Mouse (Mus musculus) G1E (cell line): ENCODE data around the gene Gkap1.

Source experiments
- CTCF ChIP-seq: IDR thresholded peaks from 2 replicates; pipeline ENCODE4 v1.5.1; 2012; ENCODE audit warnings: low read depth, low read length, inconsistent platforms, mixed read lengths
- GATA1 ChIP-seq: IDR thresholded peaks from 2 replicates; pipeline ENCODE4 v1.6.1; 2012; ENCODE audit warnings: borderline replicate concordance, low read length, inconsistent platforms, mixed read lengths
- GATA2 ChIP-seq: IDR thresholded peaks from 2 replicates; pipeline ENCODE4 v1.6.1; 2012; ENCODE audit warnings: low read depth, low read length, inconsistent platforms, borderline replicate concordance
- POLR2AphosphoS5 ChIP-seq: IDR thresholded peaks from 2 replicates; pipeline ENCODE4 v1.6.1; 2012; ENCODE audit warnings: low read depth, low read length, inconsistent platforms; ENCODE audit not compliant: insufficient replicate concordance
- TAL1 ChIP-seq: conservative IDR thresholded peaks from 2 replicates; pipeline ENCODE4 v1.6.1; 2012; ENCODE audit warnings: low read depth, low read length, inconsistent platforms, mixed read lengths

DNA sequence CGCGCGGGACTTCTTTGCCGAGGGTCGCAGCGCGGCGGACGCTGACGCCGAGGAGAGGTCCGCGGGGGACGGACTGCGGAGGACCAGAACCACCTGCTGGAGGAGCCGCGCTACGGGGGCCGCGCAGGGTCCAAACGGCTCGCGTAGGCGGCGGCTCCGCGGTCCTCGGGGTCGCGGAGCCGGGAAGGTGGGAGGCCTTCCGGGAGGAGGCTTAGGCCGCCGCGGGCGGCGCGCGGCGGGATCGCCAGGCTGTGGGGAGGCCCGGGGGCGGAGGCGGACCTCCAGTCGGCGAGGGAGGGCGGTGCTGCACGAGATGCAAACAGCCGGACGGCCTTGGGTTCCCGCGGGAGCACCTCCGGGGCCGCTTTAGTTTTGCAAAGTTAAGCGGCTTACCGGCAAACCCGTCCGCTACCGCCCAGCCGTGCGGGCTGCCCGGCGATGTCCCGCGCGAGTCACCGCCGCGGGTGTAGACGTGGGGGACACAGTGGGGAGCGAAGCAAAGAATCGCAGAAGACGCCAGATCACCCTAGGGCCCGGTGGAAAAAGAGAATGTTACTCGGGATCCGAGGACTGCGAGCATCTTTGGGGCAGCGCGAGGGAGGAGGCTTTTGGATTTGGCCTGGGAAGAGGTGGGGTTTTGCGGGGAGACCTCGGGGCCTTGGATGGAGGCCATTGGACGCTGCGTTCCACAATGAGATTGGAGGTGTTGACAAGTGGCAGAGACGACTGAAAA, 1.1 kb downstream of the Gkap1 start:
- TF ChIP-seq GATA1 (no peak), POLR2AphosphoS5 (no peak), TAL1 (no peak), CTCF (no peak), GATA2 (no peak)
